Mouse (Mus musculus) forebrain, embryonic 10.5 days (tissue): Measurements from ENCODE around the gene Klhl25. TPM values are rescaled to one million over a fixed set of nuclear protein-coding genes. Genes with fewer than 3 reads are reported as not detected.
"Not testable (repeated sequence)": the region's sequence is repeated elsewhere in the genome, so short reads cannot be mapped to it uniquely, and the experiment has no call there.

ENCODE experiments used
- DNase-seq: peaks from one replicate; pipeline ENCODE4 v3.0.0-alpha.2; 2017; ENCODE audit warnings: low spot score; ENCODE audit errors: extremely low spot score
- H3K27ac ChIP-seq: fragments of 300-500 bp; sonication (generic); 2 replicates; pipeline ENCODE4 v1.5.1; 2016; ENCODE audit warnings: mild to moderate bottlenecking
- H3K27me3 ChIP-seq: fragments of 300-500 bp; sonication (generic); 2 replicates; pipeline ENCODE4 v1.6.1; 2016; ENCODE audit warnings: mild to moderate bottlenecking; ENCODE audit not compliant: poor library complexity, severe bottlenecking
- H3K36me3 ChIP-seq: fragments of 300-500 bp; sonication (generic); replicated peaks from 2 replicates; pipeline ENCODE4 v1.6.1; 2016; ENCODE audit warnings: mild to moderate bottlenecking, moderate library complexity
- H3K4me1 ChIP-seq: fragments of 300-500 bp; sonication (generic); 2 replicates; pipeline ENCODE4 v1.6.1; 2016
- H3K4me3 ChIP-seq: fragments of 300-500 bp; sonication (generic); 2 replicates; pipeline ENCODE4 v1.5.1; 2016; ENCODE audit warnings: mild to moderate bottlenecking, moderate library complexity
- H3K9me3 ChIP-seq: fragments of 300-500 bp; sonication (generic); 2 replicates; pipeline ENCODE4 v1.6.1; 2016; ENCODE audit warnings: mild to moderate bottlenecking, moderate library complexity
- WGBS: fragments of 180-500 bp; shearing (Covaris S2); methylation state at CpG from one replicate; pipeline ENCODE4 v1.1.7; 2016; 5-methylcytosine and 5-hydroxymethylcytosine counted together
- polyA plus RNA-seq: library from polyadenylated mRNA; unstranded; fragments of >200 nt; fragmentation: Nextera tagmentation; extraction: Ambion mirVana; gene quantifications from 2 replicates; pipeline ENCODE4 v1.2.1, GENCODE M21; 2016

Gene Klhl25
- polyA plus RNA-seq, 1 experiment from 2014 or later: 24.2 TPM

DNA sequence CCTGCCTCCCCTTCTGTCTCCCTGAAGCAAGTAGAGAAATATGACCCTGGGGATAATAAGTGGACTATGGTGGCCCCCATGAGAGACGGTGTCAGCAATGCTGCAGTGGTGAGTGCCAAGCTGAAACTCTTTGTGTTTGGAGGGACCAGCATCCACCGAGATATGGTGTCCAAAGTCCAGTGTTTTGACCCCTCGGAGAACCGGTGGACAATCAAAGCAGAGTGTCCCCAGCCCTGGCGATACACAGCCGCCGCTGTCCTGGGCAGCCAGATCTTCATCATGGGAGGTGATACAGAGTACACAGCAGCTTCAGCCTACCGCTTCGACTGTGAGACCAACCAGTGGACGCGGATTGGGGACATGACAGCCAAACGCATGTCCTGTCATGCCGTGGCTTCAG lies 18.4 kb downstream of the Klhl25 start:
- H3K4me3 ChIP-seq: no peak overlapping the region
- peaks cover 92% of the 10 kb centered on the region for H3K36me3 ChIP-seq
- H3K9me3 ChIP-seq: peaks cover 10% of the 10 kb centered on the region; the same call in 1 of the 2 replicates
- no peak overlapping the region for H3K27ac ChIP-seq
- WGBS: 93% methylated on average over 13 of the region's 13 CpGs
- H3K4me1 ChIP-seq: peaks cover 11% of the 10 kb centered on the region; the same call in 1 of the 2 replicates
- no peaks in the 10 kb centered on the region for H3K27me3 ChIP-seq
- no peak for DNase-seq

- no peaks in the 10 kb centered on the region for H3K27me3 ChIP-seq
- peaks cover 11% of the 10 kb centered on the region; the same call in 1 of the 2 replicates for H3K4me1 ChIP-seq
- no peak overlapping the region for H3K27ac ChIP-seq
- H3K36me3 ChIP-seq: peaks cover 98% of the 10 kb centered on the region
- H3K4me3 ChIP-seq: no peak overlapping the region
- 88% methylated on average over 2 of the region's 2 CpGs for WGBS
- peaks cover 10% of the 10 kb centered on the region; the same call in 1 of the 2 replicates for H3K9me3 ChIP-seq
- no peak for DNase-seq
These were observed 20.6 kb downstream of the Klhl25 start for GRCm38 (mm10) chr7:75868687-75869086.

GRCm38 (mm10) chr7:75870551-75870950 lies 22.4 kb downstream of the Klhl25 start:
- no peaks in the 10 kb centered on the region for H3K27me3 ChIP-seq
- H3K36me3 ChIP-seq: peaks cover 95% of the 10 kb centered on the region
- WGBS: 87% methylated on average over 9 of the region's 9 CpGs

DNA sequence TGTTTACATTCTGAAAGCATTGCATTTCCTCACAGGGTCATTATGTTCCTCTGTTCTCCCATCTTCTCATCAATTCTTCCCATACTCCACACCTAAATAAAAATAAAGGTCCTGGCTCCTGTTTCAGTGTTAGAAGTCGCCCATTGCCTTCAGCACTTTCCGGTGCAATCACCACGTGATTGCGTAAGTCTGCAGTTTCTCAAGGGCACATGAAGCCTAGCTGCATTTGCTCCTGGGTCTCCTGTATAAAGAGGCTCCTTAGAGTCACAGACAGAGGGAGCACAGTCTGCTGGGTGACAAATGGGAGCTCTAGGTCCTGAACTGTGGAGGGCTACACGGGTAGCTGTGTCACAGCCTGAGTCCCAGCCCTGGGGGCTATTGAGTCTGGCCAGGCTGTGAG lies 24.1 kb downstream of the Klhl25 start:
- no peak for DNase-seq
- H3K4me3 ChIP-seq: no peak overlapping the region
- 85% methylated on average over 5 of the region's 5 CpGs for WGBS
- H3K9me3 ChIP-seq: no peaks in the 10 kb centered on the region
- H3K36me3 ChIP-seq: peaks cover 78% of the 10 kb centered on the region
- H3K27ac ChIP-seq: no peak overlapping the region
- H3K4me1 ChIP-seq: peaks cover 11% of the 10 kb centered on the region; the same call in 1 of the 2 replicates
- H3K27me3 ChIP-seq: no peaks in the 10 kb centered on the region

More at GRCm38 (mm10) chr7:75870551-75870950, 22.4 kb downstream of the Klhl25 start:
- H3K4me1 ChIP-seq: peaks cover 11% of the 10 kb centered on the region; the same call in 1 of the 2 replicates
- H3K27ac ChIP-seq: no peak overlapping the region
- no peak overlapping the region for H3K4me3 ChIP-seq
- DNase-seq: no peak
- H3K9me3 ChIP-seq: no peaks in the 10 kb centered on the region

- Histone ChIP-seq H3K4me3 (no peak overlapping the region), H3K9me3 (no peaks in the 10 kb centered on the region), H3K27me3 (no peaks in the 10 kb centered on the region), H3K4me1 (peaks cover 11% of the 10 kb centered on the region; the same call in 1 of the 2 replicates), H3K27ac (no peak overlapping the region), H3K36me3 (peaks cover 74% of the 10 kb centered on the region)
- DNase-seq: no peak
- WGBS: 90% methylated on average over 8 of the region's 8 CpGs
These were observed 24.6 kb downstream of the Klhl25 start for GRCm38 (mm10) chr7:75872697-75873096.

DNA sequence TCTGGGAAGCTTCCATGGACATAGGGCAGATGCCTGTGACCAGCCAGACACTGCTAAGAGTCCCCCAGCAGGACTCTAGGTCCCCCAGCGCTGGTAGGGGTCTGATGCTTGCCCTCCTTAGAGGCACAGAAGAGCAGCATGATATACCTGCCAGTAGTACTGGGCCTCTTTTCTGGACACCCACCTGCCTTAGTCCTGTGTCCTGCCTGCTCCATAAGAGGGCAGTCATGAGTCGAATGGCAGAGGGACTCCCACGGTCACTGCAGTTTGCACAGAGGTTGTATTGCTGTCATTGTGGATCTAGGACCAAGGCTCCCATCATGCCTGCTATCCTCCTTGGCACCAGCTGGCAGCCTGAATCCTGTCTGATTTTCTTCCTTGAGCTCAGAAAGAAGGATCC lies 25.1 kb downstream of the Klhl25 start:
- no peak overlapping the region for H3K27ac ChIP-seq
- WGBS: 76% methylated on average over 3 of the region's 3 CpGs
- no peak overlapping the region for H3K4me3 ChIP-seq
- H3K27me3 ChIP-seq: no peaks in the 10 kb centered on the region
- DNase-seq: no peak
- H3K36me3 ChIP-seq: peaks cover 68% of the 10 kb centered on the region
- no peaks in the 10 kb centered on the region for H3K9me3 ChIP-seq
- H3K4me1 ChIP-seq: peaks cover 7% of the 10 kb centered on the region; the same call in 1 of the 2 replicates

GRCm38 (mm10) chr7:75873746-75874145 lies 25.6 kb downstream of the Klhl25 start:
- 92% methylated on average over 7 of the region's 7 CpGs for WGBS
- H3K4me3 ChIP-seq: no peak overlapping the region
- H3K36me3 ChIP-seq: peaks cover 63% of the 10 kb centered on the region
- H3K27me3 ChIP-seq: no peaks in the 10 kb centered on the region
- H3K4me1 ChIP-seq: peaks cover 7% of the 10 kb centered on the region; the same call in 1 of the 2 replicates
- H3K27ac ChIP-seq: no peak overlapping the region
- H3K9me3 ChIP-seq: no peaks in the 10 kb centered on the region
- DNase-seq: no peak

DNA sequence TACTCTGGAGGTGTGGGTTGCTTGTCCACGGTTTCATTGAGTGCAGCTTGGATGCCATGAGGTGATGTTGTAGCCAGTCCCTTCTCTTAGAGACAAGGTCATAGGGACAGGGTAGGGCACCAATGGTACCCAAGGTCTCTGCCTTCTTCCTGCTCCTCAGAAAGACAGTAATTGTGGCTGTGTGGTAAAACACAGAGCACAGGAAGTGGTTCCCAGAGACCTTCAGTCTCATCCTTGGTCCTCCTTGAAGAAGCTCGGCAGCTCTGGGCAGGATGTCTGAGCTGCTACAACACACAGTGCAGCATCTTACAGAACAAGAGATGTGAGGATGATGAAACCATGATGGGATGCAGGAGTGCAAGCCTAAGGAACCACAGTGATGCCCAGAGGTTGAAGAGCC lies 31.3 kb downstream of the Klhl25 start:
- not testable (repeated sequence) for H3K27me3 ChIP-seq, H3K9me3 ChIP-seq, H3K36me3 ChIP-seq, H3K4me1 ChIP-seq, DNase-seq, H3K27ac ChIP-seq, H3K4me3 ChIP-seq
- WGBS: 91% methylated on average over 2 of the region's 2 CpGs

DNA sequence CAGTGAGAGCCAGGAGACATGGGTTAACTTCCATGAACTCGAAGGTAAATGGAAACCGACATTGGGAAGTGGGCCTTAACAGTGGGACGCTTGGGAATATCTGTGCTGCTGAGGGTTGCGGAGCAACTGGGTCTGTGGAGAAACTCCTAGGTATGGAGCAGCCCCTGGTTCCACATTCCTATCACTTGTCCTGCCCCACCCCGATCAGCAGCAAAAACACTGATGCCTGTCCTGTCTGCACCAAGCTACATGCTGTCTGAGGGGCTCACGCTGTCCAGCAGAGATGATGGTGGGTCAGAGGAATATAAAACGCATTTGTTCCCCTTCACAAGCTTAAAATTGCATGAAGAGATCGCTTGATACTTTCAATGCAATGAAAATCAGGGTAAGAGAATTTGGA lies 32.1 kb downstream of the Klhl25 start:
- no peak for DNase-seq
- H3K27me3 ChIP-seq: no peaks in the 10 kb centered on the region
- peak overlapping the region; percentile 60; the same call in 1 of the 2 replicates for H3K27ac ChIP-seq
- no peaks in the 10 kb centered on the region for H3K9me3 ChIP-seq
- H3K36me3 ChIP-seq: no peaks in the 10 kb centered on the region
- 66% methylated on average over 8 of the region's 8 CpGs for WGBS
- H3K4me3 ChIP-seq: no peak overlapping the region
- peaks cover 6% of the 10 kb centered on the region for H3K4me1 ChIP-seq

DNA sequence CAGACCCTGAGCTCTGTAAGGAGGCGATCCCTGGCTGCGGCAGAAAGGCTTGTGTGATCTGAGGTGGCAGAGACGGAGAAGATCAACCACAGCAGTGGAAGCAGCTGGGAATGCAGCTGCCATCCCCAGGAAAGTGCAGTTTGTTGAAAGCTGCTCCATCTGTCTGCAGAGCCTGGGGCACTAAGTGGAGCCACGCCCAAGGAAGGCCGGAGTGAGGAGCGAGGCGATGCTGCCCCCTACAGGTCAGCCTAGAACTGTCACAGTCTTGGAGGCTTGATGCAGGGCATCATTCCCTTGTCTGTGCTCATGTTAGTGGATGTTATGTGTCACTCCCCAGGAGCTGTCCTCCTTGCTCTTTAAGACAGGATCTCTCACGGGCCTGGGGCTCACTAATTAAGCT lies 32.5 kb downstream of the Klhl25 start:
- peak; percentile 87 for DNase-seq
- Histone ChIP-seq H3K4me1 (peaks cover 6% of the 10 kb centered on the region), H3K27me3 (no peaks in the 10 kb centered on the region), H3K4me3 (no peak overlapping the region), H3K36me3 (no peaks in the 10 kb centered on the region), H3K9me3 (no peaks in the 10 kb centered on the region), H3K27ac (peak overlapping the region; percentile 60; the same call in 1 of the 2 replicates)
- WGBS: 5% methylated on average over 8 of the region's 8 CpGs

- H3K27ac ChIP-seq: no peak overlapping the region
- H3K4me3 ChIP-seq: no peak overlapping the region
- no peaks in the 10 kb centered on the region for H3K9me3 ChIP-seq
- H3K36me3 ChIP-seq: no peaks in the 10 kb centered on the region
- H3K27me3 ChIP-seq: no peaks in the 10 kb centered on the region
- WGBS: 72% methylated on average over 6 of the region's 6 CpGs
- no peak for DNase-seq
- peaks cover 6% of the 10 kb centered on the region for H3K4me1 ChIP-seq
These were observed 33.3 kb downstream of the Klhl25 start for GRCm38 (mm10) chr7:75881376-75881775.

GRCm38 (mm10) chr7:75881791-75882190 lies 33.7 kb downstream of the Klhl25 start:
- Histone ChIP-seq H3K9me3 (no peaks in the 10 kb centered on the region), H3K27me3 (no peaks in the 10 kb centered on the region), H3K36me3 (no peaks in the 10 kb centered on the region), H3K4me1 (peaks cover 6% of the 10 kb centered on the region), H3K4me3 (no peak overlapping the region), H3K27ac (no peak overlapping the region)
- DNase-seq: no peak
- WGBS: 86% methylated on average over 3 of the region's 3 CpGs

DNA sequence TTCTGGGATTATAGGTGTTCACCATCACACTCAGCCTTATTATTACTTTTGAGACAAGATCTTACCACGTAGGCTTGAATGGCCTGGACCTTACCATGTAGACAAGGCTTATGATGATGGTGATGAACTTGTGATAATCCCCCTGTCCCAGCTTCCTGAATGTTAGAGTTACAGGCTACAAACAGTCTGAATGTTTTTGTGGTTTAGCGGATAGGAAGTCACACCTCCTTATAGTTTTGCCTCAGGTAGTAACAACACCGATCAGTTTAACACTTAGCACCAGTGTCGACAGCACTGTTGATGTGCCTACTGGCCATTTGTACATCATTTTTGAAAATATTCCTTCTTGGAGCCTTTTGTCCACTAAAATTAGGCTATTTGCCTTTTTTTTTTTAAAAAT lies 43.4 kb downstream of the Klhl25 start:
- no peaks in the 10 kb centered on the region for H3K4me1 ChIP-seq
- 95% methylated on average over 4 of the region's 4 CpGs for WGBS
- no peaks in the 10 kb centered on the region for H3K27me3 ChIP-seq
- no peak overlapping the region for H3K27ac ChIP-seq
- DNase-seq: no peak
- no peaks in the 10 kb centered on the region for H3K9me3 ChIP-seq
- H3K4me3 ChIP-seq: no peak overlapping the region
- no peaks in the 10 kb centered on the region for H3K36me3 ChIP-seq

DNA sequence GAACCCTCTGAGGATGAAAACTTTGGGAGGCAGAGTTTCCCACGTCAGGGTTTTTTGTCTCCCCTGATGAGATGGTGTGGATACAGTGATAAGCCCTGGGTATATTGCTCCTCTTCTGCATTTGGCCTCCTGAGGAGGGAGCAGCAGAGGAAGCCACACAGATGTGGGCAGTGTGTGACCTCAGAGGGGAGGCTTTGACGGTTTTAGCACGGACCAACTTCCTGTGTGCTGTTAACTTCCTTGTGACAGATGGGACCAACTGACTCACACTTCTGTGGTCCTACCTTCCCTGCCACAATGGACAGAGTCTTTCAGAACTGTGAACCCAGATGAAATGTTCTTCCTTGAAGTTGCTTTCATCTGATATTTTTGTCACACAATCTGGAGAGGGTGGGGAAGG lies 44.6 kb downstream of the Klhl25 start:
- Histone ChIP-seq H3K4me1 (no peaks in the 10 kb centered on the region), H3K36me3 (no peaks in the 10 kb centered on the region), H3K4me3 (no peak overlapping the region), H3K9me3 (no peaks in the 10 kb centered on the region), H3K27me3 (no peaks in the 10 kb centered on the region), H3K27ac (no peak overlapping the region)
- no peak for DNase-seq
- WGBS: 81% methylated on average over 3 of the region's 3 CpGs
